ENCODE assay signal across 11 mouse cellular contexts in the genomic region with DNA sequence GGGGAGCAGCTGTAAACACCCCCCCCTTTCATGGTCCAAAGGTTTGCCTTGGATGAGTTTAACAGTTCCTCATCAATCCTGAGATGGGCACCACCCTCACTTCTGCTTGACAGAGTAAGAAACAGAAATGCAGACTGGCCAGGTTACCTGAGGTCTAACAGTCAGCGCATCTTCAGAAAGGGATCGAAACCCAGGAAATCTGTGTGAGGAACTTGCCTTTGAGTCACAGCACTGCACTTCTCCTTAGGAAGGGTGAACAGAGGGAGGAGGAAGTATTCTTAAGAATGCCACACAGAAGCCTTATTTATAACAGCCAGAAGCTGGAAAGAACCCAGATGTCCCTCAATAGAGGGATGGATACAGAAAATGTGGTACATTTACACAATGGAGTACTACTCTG. TPM values are rescaled to one million over a fixed set of nuclear protein-coding genes. Genes with fewer than 3 reads are reported as not detected.
"Had no signal": no experiment of that assay in that cellular context is flagged by ENCODE, and none has a peak within 500 bp of the region (broad histone marks: within the 10 kb centered on the region; RNA-seq: fewer than 3 reads in every experiment).

No protein-coding gene starts in this region.

- ATAC-seq: lung, postnatal 0 days; midbrain, embryonic 13.5 days; midbrain, embryonic 15.5 days had no signal

- DNase-seq: lung, adult 2 months; lung, postnatal 14 days; lung, postnatal 36 days; right cerebral cortex, postnatal 14 days; thymus, adult 2 months; thymus, postnatal 25 days; thymus, postnatal 4 days had no signal

RNA-seq across cellular contexts. Expression of gene Naa11, which starts 37.0 kb away (rescaled TPM):
- total RNA-seq: midbrain, postnatal 0 days had no signal
